ENCODE assay signal across 11 mouse cellular contexts in the genomic region with DNA sequence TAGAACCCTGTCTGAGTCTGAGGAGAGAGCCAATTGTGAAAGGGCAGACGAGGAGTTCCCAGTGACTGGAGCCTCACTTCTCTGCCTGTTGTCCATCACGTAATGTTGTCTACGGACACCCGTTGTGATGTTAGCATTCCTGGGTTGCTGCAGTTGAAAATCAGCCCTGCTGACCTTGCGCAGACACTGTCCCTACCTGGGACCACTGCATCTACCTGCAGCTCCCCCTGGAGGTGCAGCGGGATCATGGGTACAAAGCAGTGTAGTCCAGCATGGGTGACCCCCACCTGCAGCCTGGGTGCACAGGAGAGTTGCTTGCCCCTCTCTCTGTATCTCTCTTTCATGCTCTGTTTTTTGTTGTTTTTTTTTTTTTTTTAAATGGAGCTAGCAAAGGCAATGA.
DNase-seq lines count a peak whose midpoint lies in the region; ATAC-seq and TF ChIP-seq lines count a peak whose summit lies in the region.
"Had no signal": no experiment of that assay in that cellular context is flagged by ENCODE, and none has a peak within 500 bp of the region (broad histone marks: within the 10 kb centered on the region; RNA-seq: fewer than 3 reads in every experiment).

No protein-coding gene starts in this region.

- DNase-seq in cerebellum, adult 2 months, result no peak
- DNase-seq in cerebellum, adult 9-10 months, result no peak
- DNase-seq in lung, postnatal 10 days, result peak; percentile 14
- no peak for DNase-seq in adrenal gland, adult 8-10 months
- DNase-seq in cerebellum, adult 9-11 months, result no peak
- DNase-seq: kidney, adult 8-10 months had no signal

- H3K4me3 ChIP-seq in cerebellum, adult 2 months (replicated peaks; ENCODE audit: insufficient read depth, low read depth, low read length), result no peak overlapping the region
- no peak overlapping the region for H3K4me3 ChIP-seq in intestine, postnatal 0 days (ENCODE audit: low read depth, low read length)
- no peak overlapping the region for H3K4me3 ChIP-seq in intestine, embryonic 16.5 days (ENCODE audit: low read length)
- no peak overlapping the region for H3K4me3 ChIP-seq in E14TG2a.4 (replicated peaks; ENCODE audit: low read length)
- H3K4me3 ChIP-seq: embryonic facial prominence, embryonic 10.5 days; megakaryocyte, embryonic 14.5 days had no signal

- H3K27me3 ChIP-seq in cerebellum, adult 2 months (ENCODE audit: control insufficient read depth, insufficient read depth, low read length), result no peaks in the 10 kb centered on the region
- H3K27me3 ChIP-seq in intestine, postnatal 0 days (replicated peaks; ENCODE audit: control insufficient read depth, insufficient read depth, low read length), result no peaks in the 10 kb centered on the region
- no peaks in the 10 kb centered on the region for H3K27me3 ChIP-seq in intestine, embryonic 16.5 days (replicated peaks; ENCODE audit: control insufficient read depth, insufficient read depth, low read length)
- no peaks in the 10 kb centered on the region for H3K27me3 ChIP-seq in E14TG2a.4 (ENCODE audit: insufficient read depth, low read length)
- H3K27me3 ChIP-seq: megakaryocyte, embryonic 14.5 days had no signal

- H3K4me1 ChIP-seq in cerebellum, adult 2 months (ENCODE audit: control insufficient read depth, insufficient read depth, low read length), result peaks cover 7% of the 10 kb centered on the region; the same call in 1 of the 2 replicates
- H3K4me1 ChIP-seq in intestine, postnatal 0 days (replicated peaks; ENCODE audit: control insufficient read depth, insufficient read depth, low read length), result no peaks in the 10 kb centered on the region
- H3K4me1 ChIP-seq in intestine, embryonic 16.5 days (ENCODE audit: control insufficient read depth, insufficient read depth, low read length), result no peaks in the 10 kb centered on the region
- H3K4me1 ChIP-seq in E14TG2a.4 (replicated peaks; ENCODE audit: low read depth, low read length), result peaks cover 14% of the 10 kb centered on the region

- H3K9me3 ChIP-seq in intestine, postnatal 0 days (ENCODE audit: control insufficient read depth), result no peaks in the 10 kb centered on the region
- no peaks in the 10 kb centered on the region for H3K9me3 ChIP-seq in intestine, embryonic 16.5 days (ENCODE audit: control insufficient read depth, low read length)
- H3K9me3 ChIP-seq in E14TG2a.4 (ENCODE audit: low read length), result 0 out of 2 replicates have a peak, but pooled peaks cover 8% of the 10 kb centered on the region
- H3K9me3 ChIP-seq: embryonic facial prominence, embryonic 10.5 days; megakaryocyte, embryonic 14.5 days had no signal

- WGBS in cerebellum, adult 2 months, result 52% methylated on average over 6 of the region's 6 CpGs
- WGBS in intestine, postnatal 0 days, result 52% methylated on average over 6 of the region's 6 CpGs
- 45% methylated on average over 6 of the region's 6 CpGs for WGBS in intestine, embryonic 16.5 days

- no peaks in the 10 kb centered on the region; the same call in 1 of the 2 replicates for H3K36me3 ChIP-seq in intestine, postnatal 0 days (ENCODE audit: control insufficient read depth, insufficient read depth)
- no peaks in the 10 kb centered on the region for H3K36me3 ChIP-seq in intestine, embryonic 16.5 days (ENCODE audit: control insufficient read depth, insufficient read depth, low read length)
- H3K36me3 ChIP-seq in E14TG2a.4 (ENCODE audit: insufficient read depth, low read length), result no peaks in the 10 kb centered on the region; the same call in 1 of the 2 replicates
- H3K36me3 ChIP-seq: embryonic facial prominence, embryonic 10.5 days had no signal

- no peak for ATAC-seq in intestine, postnatal 0 days
- ATAC-seq in intestine, embryonic 16.5 days, result no peak

- no peak for TF ChIP-seq POLR2A in cerebellum, adult 2 months (IDR thresholded peaks at IDR 0.05; ENCODE audit: borderline replicate concordance, insufficient read depth, low read length)

- peak; percentile 29; the same call in 1 of the 2 replicates for TF ChIP-seq CTCF in cerebellum, adult 2 months (IDR thresholded peaks at IDR 0.05; ENCODE audit: borderline replicate concordance, insufficient read depth, low read depth, low read length)
- peak; percentile 54 for TF ChIP-seq CTCF in intestine, postnatal 0 days (IDR thresholded peaks at IDR 0.05; ENCODE audit: low read depth)
- TF ChIP-seq CTCF in E14TG2a.4 (conservative IDR thresholded peaks at IDR 0.05; ENCODE audit: low read length), result peak; percentile 16; the same call in 1 of the 2 replicates

- no peak overlapping the region for H3K27ac ChIP-seq in cerebellum, adult 2 months (ENCODE audit: insufficient read depth, low read length)
- no peak overlapping the region for H3K27ac ChIP-seq in intestine, postnatal 0 days (ENCODE audit: low read depth, low read length)
- no peak overlapping the region for H3K27ac ChIP-seq in intestine, embryonic 16.5 days (ENCODE audit: low read length)
- H3K27ac ChIP-seq: embryonic facial prominence, embryonic 10.5 days had no signal

- H3K4me2 ChIP-seq in intestine, postnatal 0 days (replicated peaks; ENCODE audit: low read depth), result no peak overlapping the region
- H3K4me2 ChIP-seq in intestine, embryonic 16.5 days (ENCODE audit: low read depth, low read length), result no peak overlapping the region

- no peak overlapping the region for H3K9ac ChIP-seq in intestine, postnatal 0 days (ENCODE audit: low read depth, low read length)
- no peak overlapping the region for H3K9ac ChIP-seq in intestine, embryonic 16.5 days (ENCODE audit: low read depth, low read length)
